Mouse (Mus musculus): ENCODE results near the gene Cpeb3. TPM values are rescaled to one million over a fixed set of nuclear protein-coding genes. Genes with fewer than 3 reads are reported as not detected.

The Cpeb3 gene
- polyA plus RNA-seq, 1 experiment from 2014 or later = 3.3 TPM

Other genes with a start within 250 kb of the Cpeb3 start
- 159 and 162 TPM in 2 replicates for gene March5, start 1.1 kb downstream of the Cpeb3 start, polyA plus RNA-seq (2015; fragmentation: Nextera tagmentation; extraction: Ambion mirVana)
- gene Ide, start 129.3 kb upstream of the Cpeb3 start, polyA plus RNA-seq (2015; fragmentation: Nextera tagmentation; extraction: Ambion mirVana) = 23.3 and 25.8 TPM in 2 replicates
- 53.0 and 53.3 TPM in 2 replicates for gene Kif11, start 167.8 kb upstream of the Cpeb3 start, polyA plus RNA-seq (2015; fragmentation: Nextera tagmentation; extraction: Ambion mirVana)
- 28.5 and 30.3 TPM in 2 replicates for gene Hhex, start 226.2 kb upstream of the Cpeb3 start, polyA plus RNA-seq (2015; fragmentation: Nextera tagmentation; extraction: Ambion mirVana)

All from liver, embryonic 15.5 days (tissue).